Mouse (Mus musculus) gonadal fat pad, adult 2 months (tissue): ENCODE results near the gene Gm20388. TPM values are rescaled to one million over a fixed set of nuclear protein-coding genes. Genes with fewer than 3 reads are reported as not detected.
"Not testable (repeated sequence)": the region's sequence is repeated elsewhere in the genome, so short reads cannot be mapped to it uniquely, and the experiment has no call there.

Experiments used
- DNase-seq: peaks from one replicate; pipeline ENCODE4 v3.0.0-alpha.2; 2012; ENCODE audit warnings: low read depth
- polyA plus RNA-seq: library from polyadenylated mRNA; depleted of rRNA; stranded (reverse); fragments of >200 nt; gene quantifications from 2 replicates; pipeline ENCODE4 v1.2.3, GENCODE M21; 2012

Gm20388 gene
- polyA plus RNA-seq, 1 experiment: 119 TPM

GRCm38 (mm10) chr8:123450783-123451182, 3540.1 kb downstream of the Gm20388 start:
- DNase-seq: no peak

GRCm38 (mm10) chr8:123451747-123452146, 3541.1 kb downstream of the Gm20388 start:
- not testable (repeated sequence) for DNase-seq

GRCm38 (mm10) chr8:123452149-123452548, 3541.5 kb downstream of the Gm20388 start:
- no peak for DNase-seq

DNA sequence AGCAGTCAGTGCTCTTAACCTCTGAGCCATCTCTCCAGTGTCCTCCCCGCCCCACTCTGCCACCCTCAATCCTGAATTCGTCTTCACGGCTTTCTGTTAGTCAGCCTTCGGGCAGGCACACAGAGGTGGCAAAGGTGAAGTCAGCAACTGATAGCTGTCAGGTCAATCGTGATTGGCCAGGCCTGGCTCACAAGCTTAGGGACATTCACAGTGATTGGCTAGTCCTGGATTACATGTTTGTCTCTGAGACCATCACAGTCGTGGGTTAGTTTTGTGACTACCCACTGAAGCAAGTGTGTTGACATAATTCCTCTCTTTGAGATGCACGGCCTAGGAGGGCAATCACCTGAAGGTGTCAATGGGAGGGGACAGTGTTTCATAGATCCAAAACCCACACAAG, 3542.7 kb downstream of the Gm20388 start:
- no peak for DNase-seq

- no peak for DNase-seq
These were observed 3543.3 kb downstream of the Gm20388 start for GRCm38 (mm10) chr8:123453951-123454350.

- DNase-seq: no peak
These were observed 3543.9 kb downstream of the Gm20388 start for GRCm38 (mm10) chr8:123454559-123454958.

DNA sequence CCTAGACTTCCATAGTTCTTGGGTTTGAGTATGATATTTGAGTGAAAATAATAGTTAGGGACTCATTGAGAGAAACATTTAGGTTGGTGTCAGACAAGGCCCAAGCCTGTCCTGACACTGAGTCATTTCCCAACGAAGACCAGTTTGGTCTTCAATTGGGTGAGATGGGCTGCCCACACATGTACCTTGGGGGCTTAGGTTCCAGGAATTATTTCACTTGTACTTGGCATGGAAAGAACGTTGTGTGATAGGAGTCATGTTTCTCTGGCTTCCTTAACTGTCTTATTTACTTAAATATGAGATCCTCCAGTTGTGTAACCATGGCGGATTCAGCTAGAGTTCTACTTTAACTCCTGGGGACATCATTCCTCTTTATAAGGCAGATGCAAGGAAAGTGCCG, 3553.0 kb downstream of the Gm20388 start:
- peak; percentile 80 for DNase-seq

DNA sequence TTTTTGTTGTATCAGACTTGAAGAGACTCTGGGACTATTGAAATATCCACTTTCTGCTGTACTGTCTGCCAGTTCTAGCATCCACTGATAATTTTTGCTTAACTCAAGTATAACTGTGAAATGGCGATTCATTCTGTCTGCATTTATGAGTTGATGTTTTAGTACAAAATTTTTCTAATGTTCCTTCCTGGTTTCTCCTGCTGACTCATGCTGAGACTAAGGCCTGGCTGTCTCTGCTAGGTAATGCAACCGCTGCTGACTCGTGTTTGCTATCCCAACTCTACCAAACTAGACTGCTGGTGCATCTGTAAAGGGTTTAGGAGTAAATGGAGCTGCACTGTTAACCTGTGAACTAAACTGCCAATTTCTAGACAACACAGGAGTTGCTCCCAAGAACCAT, 3556.8 kb downstream of the Gm20388 start:
- DNase-seq: no peak

DNA sequence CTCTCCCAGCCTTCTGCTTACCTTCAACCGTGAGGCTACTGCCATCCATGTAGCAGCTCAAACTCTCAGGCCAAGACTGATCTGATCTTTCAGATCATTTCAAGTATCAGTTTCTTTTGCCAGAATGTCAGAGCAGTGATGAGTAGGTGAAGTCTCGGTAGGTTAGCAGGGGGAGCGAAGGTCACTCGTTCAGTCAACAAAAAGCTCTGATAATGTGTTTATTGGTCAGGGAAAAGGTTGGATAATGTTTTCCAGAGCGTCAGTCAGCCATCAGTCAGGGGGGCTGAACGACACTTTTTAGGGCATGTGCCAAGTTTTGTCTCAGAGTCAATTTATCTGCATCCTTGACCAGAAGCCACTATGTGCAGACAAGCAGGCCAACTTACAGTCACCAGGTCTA, 3562.3 kb downstream of the Gm20388 start:
- not testable (repeated sequence) for DNase-seq

GRCm38 (mm10) chr8:123474549-123474948, 3563.9 kb downstream of the Gm20388 start:
- not testable (repeated sequence) for DNase-seq

GRCm38 (mm10) chr8:123476911-123477736, 3566.5 kb downstream of the Gm20388 start:
- DNase-seq: no peak

DNA sequence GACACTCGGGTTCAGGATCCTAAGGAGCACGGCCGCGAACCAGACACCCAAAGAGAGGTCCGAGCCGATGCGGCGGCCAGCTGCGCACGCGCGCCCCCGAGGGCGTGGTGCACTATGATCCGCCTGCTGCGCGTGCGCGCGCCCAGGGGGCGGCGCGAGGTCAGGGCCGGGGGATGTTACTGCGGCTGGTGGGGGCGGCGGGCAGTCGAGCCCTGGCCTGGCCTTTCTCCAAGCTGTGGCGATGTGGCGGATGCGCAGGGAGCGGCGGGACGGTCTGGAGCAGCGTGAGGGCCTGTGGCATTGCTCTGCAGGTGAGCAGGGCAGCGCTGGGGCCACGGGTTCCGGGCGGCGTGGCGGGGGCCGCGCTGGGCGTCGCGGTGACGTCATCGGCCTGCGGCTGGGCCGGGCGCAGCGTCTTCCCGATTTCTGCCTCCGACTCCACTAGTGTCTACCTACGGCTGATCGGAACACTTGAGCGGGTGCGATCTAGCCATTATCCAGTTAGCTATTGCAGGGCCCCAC, 3567.2 kb downstream of the Gm20388 start, which contains the start of gene Afg3l1:
Gene Afg3l1, plus strand, starts transcription at position 167 of the 522 bp plus-strand sequence.
- no peak for DNase-seq

DNA sequence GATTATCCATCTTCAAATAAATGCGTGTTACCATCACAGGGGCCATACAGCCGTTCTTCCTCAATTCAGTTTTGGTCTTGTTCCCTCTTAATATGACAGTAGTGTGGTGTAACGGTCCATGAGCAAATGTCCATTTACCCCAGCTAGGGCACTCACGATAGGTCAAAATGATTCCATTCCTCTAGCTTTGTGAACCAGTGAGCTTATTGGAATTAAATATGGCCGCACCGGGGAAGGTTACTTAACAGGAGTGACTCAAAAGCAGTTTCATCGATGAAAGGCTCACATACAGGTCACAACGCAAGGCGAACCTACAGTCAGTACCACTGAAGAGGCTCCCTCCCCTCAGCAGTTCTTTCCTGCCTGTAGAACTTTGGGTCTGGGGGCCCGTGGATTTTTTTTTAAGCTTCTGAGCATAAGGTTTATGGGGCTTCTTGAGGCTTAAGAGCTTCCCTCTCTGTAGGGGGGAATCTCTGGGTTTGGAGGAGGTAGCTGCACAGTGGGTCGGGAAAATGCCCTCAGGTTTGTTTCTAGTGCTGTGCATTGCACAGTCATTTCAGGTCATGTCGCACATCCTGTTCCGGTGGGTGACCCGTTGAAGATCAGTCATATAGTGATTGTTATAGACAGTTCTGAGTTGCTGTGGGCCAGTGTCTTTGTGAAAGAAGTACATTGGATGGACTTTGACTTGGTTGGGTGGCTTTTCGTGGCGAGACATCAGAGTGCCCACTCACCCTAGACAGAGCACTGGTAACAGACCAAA, 3568.0 kb downstream of the Gm20388 start:
- no peak for DNase-seq

DNA sequence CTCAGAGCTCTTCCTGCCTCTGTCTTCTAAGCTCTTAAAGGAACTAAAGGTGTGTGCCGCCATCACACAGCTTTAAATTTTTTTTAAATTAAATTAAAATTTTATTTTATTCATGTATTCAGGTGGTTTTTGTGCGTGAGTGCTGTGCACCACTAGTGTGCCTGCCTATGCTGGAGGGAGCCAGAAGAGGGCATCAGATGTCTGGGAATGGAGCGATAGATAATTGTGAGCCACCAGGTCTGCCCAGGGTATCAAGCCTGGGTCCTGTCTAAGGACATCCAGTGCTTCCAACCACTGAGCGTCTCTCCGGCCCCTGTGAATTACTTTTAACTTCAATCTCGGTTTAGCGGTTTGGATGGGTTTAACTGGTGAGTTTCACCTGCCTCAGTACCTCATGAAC, 3572.0 kb downstream of the Gm20388 start:
- no peak for DNase-seq

GRCm38 (mm10) chr8:123491280-123492075, 3580.8 kb downstream of the Gm20388 start:
- no peak for DNase-seq

DNA sequence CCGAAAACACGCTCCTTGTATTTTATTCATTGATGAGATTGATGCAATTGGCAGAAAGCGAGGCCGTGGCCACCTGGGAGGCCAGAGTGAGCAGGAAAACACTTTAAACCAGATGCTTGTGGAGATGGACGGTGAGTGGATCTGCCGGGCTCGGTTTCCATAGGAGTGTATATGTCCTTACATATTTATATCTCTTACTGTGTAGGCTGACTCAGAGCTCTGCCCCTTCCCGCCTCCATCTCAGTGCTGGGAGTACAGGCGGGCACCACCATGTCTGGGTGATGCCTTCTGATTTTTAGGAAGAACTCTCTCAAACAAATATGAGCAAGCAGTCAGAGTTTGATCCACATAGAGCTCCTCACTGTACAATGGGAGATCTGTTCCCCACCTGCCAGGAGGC, 3582.3 kb downstream of the Gm20388 start:
- no peak for DNase-seq

- DNase-seq: no peak
These were observed 3587.1 kb downstream of the Gm20388 start for GRCm38 (mm10) chr8:123497699-123498098.

- DNase-seq: no peak
These were observed 3588.3 kb downstream of the Gm20388 start for GRCm38 (mm10) chr8:123498963-123499362.

DNA sequence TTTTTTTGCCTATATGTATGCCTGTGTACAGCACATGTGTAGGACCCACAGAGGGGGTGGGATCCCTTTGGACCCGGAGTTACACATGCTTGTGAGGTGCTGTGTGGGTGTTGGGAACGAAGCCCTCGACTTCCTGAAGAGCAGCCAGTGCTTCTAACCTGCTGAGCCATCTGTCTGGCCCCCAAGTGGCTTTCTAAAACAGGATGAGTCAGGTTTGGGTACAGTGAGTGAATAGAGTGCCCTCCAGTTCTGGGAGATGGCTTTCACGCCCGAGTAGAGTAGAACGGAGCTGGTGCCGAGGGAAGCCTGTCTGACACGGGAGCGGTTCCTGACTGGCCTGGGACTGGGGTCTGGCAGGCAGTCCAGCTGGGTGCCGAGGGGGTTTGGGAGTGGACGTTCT, 3588.9 kb downstream of the Gm20388 start:
- no peak for DNase-seq

- no peak for DNase-seq
These were observed 3591.6 kb downstream of the Gm20388 start for GRCm38 (mm10) chr8:123502192-123502591.

DNA sequence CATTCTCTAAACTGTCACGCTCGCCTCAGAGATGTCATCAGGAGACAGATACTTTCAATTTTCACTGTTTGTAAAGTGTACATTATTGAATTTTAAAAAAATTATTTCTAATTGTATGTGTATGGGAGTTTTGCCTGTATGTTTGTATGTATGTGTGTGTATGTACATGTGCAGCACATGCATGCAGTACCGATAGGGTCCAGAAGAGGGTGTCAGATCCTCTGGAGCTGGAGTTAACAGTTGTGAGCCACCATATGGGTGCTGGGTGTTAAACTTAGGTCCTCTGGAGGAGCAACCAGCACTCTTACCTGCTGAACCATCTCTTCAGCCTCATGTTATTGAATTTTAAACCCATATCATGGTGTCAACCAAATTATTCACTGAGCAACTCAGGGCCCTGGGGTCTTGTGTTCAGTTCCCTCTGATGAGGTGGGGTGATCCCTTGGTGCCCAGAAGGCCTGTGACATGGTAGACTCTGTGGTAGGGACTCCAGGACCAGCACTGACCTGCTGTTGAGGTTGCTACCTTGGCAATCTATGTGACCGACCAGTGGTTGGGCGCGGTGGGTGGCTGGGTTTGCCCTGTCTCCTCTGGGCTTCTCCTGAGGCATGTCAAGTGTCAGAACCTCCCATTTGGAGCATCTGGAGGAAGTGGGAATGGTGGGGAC, 3593.3 kb downstream of the Gm20388 start:
- no peak for DNase-seq
